Mouse (Mus musculus): ENCODE results near the gene Mdm1. TPM values are rescaled to one million over a fixed set of nuclear protein-coding genes. Genes with fewer than 3 reads are reported as not detected.

Gene Mdm1
- polyA plus RNA-seq, 1 experiment from 2014 or later = 59.0 TPM

- Histone ChIP-seq H3K27ac (ENCODE audit: low read depth, low read length) (no peak overlapping the region), H3K4me1 (ENCODE audit: control insufficient read depth, insufficient read depth, low read length) (no peaks in the 10 kb centered on the region), H3K27me3 (ENCODE audit: control insufficient read depth, insufficient read depth, low read length) (no peaks in the 10 kb centered on the region), H3K4me3 (ENCODE audit: low read depth, low read length) (no peak overlapping the region), H3K9ac (ENCODE audit: low read length) (no peak overlapping the region), H3K9me3 (ENCODE audit: control insufficient read depth, low read length) (no peaks in the 10 kb centered on the region), H3K36me3 (ENCODE audit: control insufficient read depth, insufficient read depth, low read length) (no peaks in the 10 kb centered on the region), H3K4me2 (no peak overlapping the region)
- ATAC-seq (ENCODE audit: low FRiP score) = no peak; the same call in none of the 2 replicates
- DNase-seq (ENCODE audit: low spot score, missing footprints) = peak; percentile 81
- WGBS = 83% methylated on average over 25 of the region's 25 CpGs
These were observed 20.3 kb upstream of the Mdm1 start for GRCm38 (mm10) chr10:118121047-118121936.

GRCm38 (mm10) chr10:118121937-118122285 is 19.7 kb upstream of the Mdm1 start:
- H3K4me2 ChIP-seq = no peak overlapping the region
- DNase-seq (ENCODE audit: low spot score, missing footprints) = peak; percentile 85
- 53% methylated on average over 13 of the region's 13 CpGs for WGBS
- no peaks in the 10 kb centered on the region for H3K9me3 ChIP-seq (ENCODE audit: control insufficient read depth, low read length)
- H3K4me1 ChIP-seq (ENCODE audit: control insufficient read depth, insufficient read depth, low read length) = no peaks in the 10 kb centered on the region
- no peaks in the 10 kb centered on the region for H3K27me3 ChIP-seq (ENCODE audit: control insufficient read depth, insufficient read depth, low read length)
- H3K36me3 ChIP-seq (ENCODE audit: control insufficient read depth, insufficient read depth, low read length) = no peaks in the 10 kb centered on the region
- H3K4me3 ChIP-seq (ENCODE audit: low read depth, low read length) = no peak overlapping the region
- ATAC-seq (ENCODE audit: low FRiP score) = peak; percentile 83
- no peak overlapping the region for H3K27ac ChIP-seq (ENCODE audit: low read depth, low read length)
- H3K9ac ChIP-seq (ENCODE audit: low read length) = no peak overlapping the region

GRCm38 (mm10) chr10:118122441-118123162 is 19.0 kb upstream of the Mdm1 start:
- H3K9ac ChIP-seq (ENCODE audit: low read length) = no peak overlapping the region
- no peaks in the 10 kb centered on the region for H3K9me3 ChIP-seq (ENCODE audit: control insufficient read depth, low read length)
- no peaks in the 10 kb centered on the region for H3K4me1 ChIP-seq (ENCODE audit: control insufficient read depth, insufficient read depth, low read length)
- DNase-seq (ENCODE audit: low spot score, missing footprints) (no peak), ATAC-seq (ENCODE audit: low FRiP score) (no peak)
- 88% methylated on average over 11 of the region's 11 CpGs for WGBS
- H3K27ac ChIP-seq (ENCODE audit: low read depth, low read length) = no peak overlapping the region
- no peak overlapping the region for H3K4me3 ChIP-seq (ENCODE audit: low read depth, low read length)
- H3K27me3 ChIP-seq (ENCODE audit: control insufficient read depth, insufficient read depth, low read length) = no peaks in the 10 kb centered on the region
- no peaks in the 10 kb centered on the region for H3K36me3 ChIP-seq (ENCODE audit: control insufficient read depth, insufficient read depth, low read length)
- H3K4me2 ChIP-seq = no peak overlapping the region

GRCm38 (mm10) chr10:118125236-118125635 is 16.4 kb upstream of the Mdm1 start:
- no peaks in the 10 kb centered on the region for H3K36me3 ChIP-seq (ENCODE audit: control insufficient read depth, insufficient read depth, low read length)
- H3K27ac ChIP-seq (ENCODE audit: low read depth, low read length) = no peak overlapping the region
- H3K4me2 ChIP-seq = no peak overlapping the region
- no peaks in the 10 kb centered on the region for H3K4me1 ChIP-seq (ENCODE audit: control insufficient read depth, insufficient read depth, low read length)
- H3K4me3 ChIP-seq (ENCODE audit: low read depth, low read length) = no peak overlapping the region
- WGBS = 88% methylated on average over 7 of the region's 7 CpGs
- no peak overlapping the region for H3K9ac ChIP-seq (ENCODE audit: low read length)
- peak; percentile 77 for DNase-seq (ENCODE audit: low spot score, missing footprints)
- ATAC-seq (ENCODE audit: low FRiP score) = no peak
- H3K27me3 ChIP-seq (ENCODE audit: control insufficient read depth, insufficient read depth, low read length) = peaks cover 5% of the 10 kb centered on the region
- no peaks in the 10 kb centered on the region for H3K9me3 ChIP-seq (ENCODE audit: control insufficient read depth, low read length)

- DNase-seq (ENCODE audit: low spot score, missing footprints) (peak; percentile 47), ATAC-seq (ENCODE audit: low FRiP score) (no peak)
- Histone ChIP-seq H3K36me3 (ENCODE audit: control insufficient read depth, insufficient read depth, low read length) (no peaks in the 10 kb centered on the region), H3K4me1 (ENCODE audit: control insufficient read depth, insufficient read depth, low read length) (no peaks in the 10 kb centered on the region), H3K4me2 (no peak overlapping the region), H3K9ac (ENCODE audit: low read length) (no peak overlapping the region), H3K4me3 (ENCODE audit: low read depth, low read length) (no peak overlapping the region), H3K27me3 (ENCODE audit: control insufficient read depth, insufficient read depth, low read length) (peaks cover 5% of the 10 kb centered on the region), H3K27ac (ENCODE audit: low read depth, low read length) (no peak overlapping the region), H3K9me3 (ENCODE audit: control insufficient read depth, low read length) (no peaks in the 10 kb centered on the region)
- WGBS = 74% methylated on average over 25 of the region's 25 CpGs
These were observed 15.7 kb upstream of the Mdm1 start for GRCm38 (mm10) chr10:118125776-118126445.

- no peak overlapping the region for H3K27ac ChIP-seq (ENCODE audit: low read depth, low read length)
- ATAC-seq (ENCODE audit: low FRiP score) = no peak
- H3K27me3 ChIP-seq (ENCODE audit: control insufficient read depth, insufficient read depth, low read length) = peaks cover 5% of the 10 kb centered on the region
- H3K4me1 ChIP-seq (ENCODE audit: control insufficient read depth, insufficient read depth, low read length) = no peaks in the 10 kb centered on the region
- 46% methylated on average over 20 of the region's 20 CpGs for WGBS
- H3K9ac ChIP-seq (ENCODE audit: low read length) = no peak overlapping the region
- no peaks in the 10 kb centered on the region for H3K36me3 ChIP-seq (ENCODE audit: control insufficient read depth, insufficient read depth, low read length)
- H3K9me3 ChIP-seq (ENCODE audit: control insufficient read depth, low read length) = no peaks in the 10 kb centered on the region
- no peak overlapping the region for H3K4me3 ChIP-seq (ENCODE audit: low read depth, low read length)
- DNase-seq (ENCODE audit: low spot score, missing footprints) = peak; percentile 84
- no peak overlapping the region for H3K4me2 ChIP-seq
These were observed 12.5 kb upstream of the Mdm1 start for GRCm38 (mm10) chr10:118129001-118129682.

GRCm38 (mm10) chr10:118130016-118130415 is 11.6 kb upstream of the Mdm1 start:
- no peaks in the 10 kb centered on the region for H3K9me3 ChIP-seq (ENCODE audit: control insufficient read depth, low read length)
- no peak overlapping the region for H3K4me3 ChIP-seq (ENCODE audit: low read depth, low read length)
- WGBS = 54% methylated on average over 2 of the region's 2 CpGs
- no peak overlapping the region for H3K27ac ChIP-seq (ENCODE audit: low read depth, low read length)
- peaks cover 5% of the 10 kb centered on the region for H3K27me3 ChIP-seq (ENCODE audit: control insufficient read depth, insufficient read depth, low read length)
- H3K4me2 ChIP-seq = no peak overlapping the region
- DNase-seq (ENCODE audit: low spot score, missing footprints) (peak; percentile 77), ATAC-seq (ENCODE audit: low FRiP score) (no peak)
- H3K36me3 ChIP-seq (ENCODE audit: control insufficient read depth, insufficient read depth, low read length) = no peaks in the 10 kb centered on the region
- no peak overlapping the region for H3K9ac ChIP-seq (ENCODE audit: low read length)
- H3K4me1 ChIP-seq (ENCODE audit: control insufficient read depth, insufficient read depth, low read length) = no peaks in the 10 kb centered on the region

GRCm38 (mm10) chr10:118132993-118133392 is 8.6 kb upstream of the Mdm1 start:
- H3K4me3 ChIP-seq (ENCODE audit: low read depth, low read length) = no peak overlapping the region

More at GRCm38 (mm10) chr10:118132993-118133392, 8.6 kb upstream of the Mdm1 start:
- ATAC-seq (ENCODE audit: low FRiP score) (peak; percentile 65), DNase-seq (ENCODE audit: low spot score, missing footprints) (peak; percentile 79)
- Histone ChIP-seq H3K27me3 (ENCODE audit: control insufficient read depth, insufficient read depth, low read length) (peaks cover 5% of the 10 kb centered on the region), H3K36me3 (ENCODE audit: control insufficient read depth, insufficient read depth, low read length) (no peaks in the 10 kb centered on the region), H3K27ac (ENCODE audit: low read depth, low read length) (no peak overlapping the region), H3K4me2 (peak overlapping the region; percentile 34), H3K9me3 (ENCODE audit: control insufficient read depth, low read length) (no peaks in the 10 kb centered on the region), H3K9ac (ENCODE audit: low read length) (no peak overlapping the region), H3K4me1 (ENCODE audit: control insufficient read depth, insufficient read depth, low read length) (no peaks in the 10 kb centered on the region)
- WGBS = 69% methylated on average over 6 of the region's 6 CpGs
